Mouse (Mus musculus) 3T3-L1 (cell line): ENCODE data around the gene Tnrc18.

Experiments
- DNase-seq: peaks from one replicate; pipeline ENCODE4 v3.0.0-alpha.2; 2015; ENCODE audit warnings: low read depth, low spot score

Gene Tnrc18

DNA sequence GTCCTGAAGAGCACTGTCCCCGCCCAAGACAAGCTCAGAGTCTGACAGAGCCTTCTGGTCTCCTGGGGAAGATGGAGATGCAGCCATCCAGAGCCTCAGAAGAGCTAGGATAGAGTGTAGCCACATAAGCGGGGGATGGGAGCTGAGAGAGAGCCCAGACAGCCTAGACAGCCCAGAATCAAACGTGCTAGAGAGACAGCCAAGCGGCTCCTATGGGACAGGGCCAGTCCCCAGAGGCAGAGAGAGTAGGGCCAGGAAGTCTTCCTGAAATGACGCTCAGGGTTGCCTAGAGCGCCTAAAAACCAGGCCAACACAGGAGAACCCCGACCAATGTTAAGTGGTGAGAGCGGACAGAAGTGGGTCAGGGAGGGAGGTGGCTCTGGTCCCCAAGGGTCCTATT, 39.3 kb downstream of the Tnrc18 start:
- no peak for DNase-seq

DNA sequence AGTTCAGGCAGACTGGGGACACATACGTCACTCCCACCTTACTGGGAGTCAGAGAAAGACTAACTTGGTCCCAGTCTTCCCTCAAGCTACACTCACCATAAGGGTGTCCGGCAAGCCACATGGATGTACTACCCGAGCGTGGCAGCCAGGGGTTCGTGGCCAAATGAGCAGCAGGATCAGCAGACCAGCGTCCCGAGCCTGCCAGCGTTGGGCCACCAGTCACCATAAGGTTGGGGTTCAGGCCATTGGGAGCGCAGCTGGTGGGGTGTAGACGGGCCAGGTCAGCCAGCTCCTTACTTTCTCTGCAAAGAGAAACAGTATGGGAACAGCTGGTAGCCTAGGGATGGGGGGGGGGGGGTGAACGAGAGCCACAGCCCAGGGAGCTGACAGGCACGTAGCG, 41.4 kb downstream of the Tnrc18 start:
- no peak for DNase-seq

DNA sequence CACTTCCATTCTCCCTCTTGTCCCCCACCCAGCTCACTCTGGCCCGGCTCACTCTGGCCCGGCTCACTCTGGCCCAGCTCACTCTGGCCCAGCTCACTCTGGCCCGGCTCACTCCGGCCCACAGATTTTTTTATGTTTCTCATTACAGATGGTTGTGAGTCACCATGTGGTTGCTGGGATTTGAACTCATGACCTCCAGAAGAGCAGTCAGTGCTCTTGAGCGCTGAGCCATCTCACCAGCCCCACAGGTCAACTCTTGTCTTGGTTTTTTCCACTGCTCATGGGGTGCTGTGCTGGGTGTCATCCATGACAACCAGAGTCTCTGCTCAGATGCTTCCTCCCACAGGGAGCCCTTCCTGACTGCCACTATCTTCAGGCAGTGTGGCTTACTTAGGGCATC, 42.7 kb downstream of the Tnrc18 start:
- peak; percentile 86 for DNase-seq

DNA sequence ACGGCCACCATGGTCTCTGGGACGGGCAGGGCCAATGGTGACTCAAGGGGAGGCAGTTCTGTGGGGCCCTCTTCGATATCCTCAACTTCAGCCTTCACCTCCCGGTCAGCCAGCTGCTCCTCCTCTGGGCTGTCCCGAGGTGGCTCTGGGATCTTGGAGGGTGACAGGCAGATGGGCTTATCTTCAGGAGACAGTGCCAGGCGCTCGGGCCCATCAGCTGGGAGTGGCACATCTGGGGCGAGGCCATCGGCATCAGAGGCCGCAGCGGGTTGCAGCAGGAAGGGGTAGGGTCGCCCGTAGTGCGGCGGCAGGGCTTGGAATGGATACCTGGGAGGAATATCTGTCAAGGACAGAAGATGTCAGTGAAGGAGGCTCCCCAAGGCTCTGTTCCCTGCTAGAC, 45.5 kb downstream of the Tnrc18 start:
- no peak for DNase-seq

DNA sequence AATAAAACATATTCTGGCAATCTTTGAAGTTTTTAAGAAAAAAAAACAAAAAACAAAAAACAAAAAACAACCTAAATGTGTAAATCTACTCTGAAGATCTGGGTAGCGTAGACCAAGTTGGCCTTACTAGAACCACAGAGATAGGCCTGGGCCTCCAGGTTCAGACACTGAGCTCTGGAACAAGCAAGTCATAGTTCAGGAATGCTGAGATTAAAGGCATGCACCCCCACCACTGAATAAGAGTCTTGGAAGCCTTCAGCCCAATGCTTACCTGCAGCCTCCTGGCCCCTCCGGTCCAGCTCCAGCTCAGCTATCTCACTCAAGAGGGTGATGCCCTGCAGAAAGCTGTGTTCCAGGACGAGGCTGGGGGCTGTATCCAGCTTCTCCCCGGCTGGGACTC, 46.4 kb downstream of the Tnrc18 start:
- peak; percentile 58 for DNase-seq

DNA sequence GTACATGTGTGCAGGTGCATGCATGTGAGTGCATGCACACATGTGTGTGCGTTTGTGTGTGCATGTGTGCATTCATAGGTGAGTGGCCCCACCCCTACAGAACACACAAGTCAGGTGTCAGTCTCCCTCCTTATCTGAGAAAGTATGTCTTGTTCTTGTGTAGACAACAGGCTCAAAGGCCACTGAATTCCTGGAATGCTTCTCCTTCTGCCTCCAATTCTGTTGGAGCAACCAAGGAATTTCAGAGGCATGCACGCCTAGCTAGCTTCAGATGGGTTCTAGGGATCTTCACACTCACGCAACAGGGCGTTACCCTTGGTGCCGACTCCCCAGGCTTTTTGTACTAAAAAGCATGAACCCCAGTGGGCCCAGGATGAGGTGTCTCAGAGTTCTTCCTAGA, 47.8 kb downstream of the Tnrc18 start:
- peak; percentile 38 for DNase-seq

DNA sequence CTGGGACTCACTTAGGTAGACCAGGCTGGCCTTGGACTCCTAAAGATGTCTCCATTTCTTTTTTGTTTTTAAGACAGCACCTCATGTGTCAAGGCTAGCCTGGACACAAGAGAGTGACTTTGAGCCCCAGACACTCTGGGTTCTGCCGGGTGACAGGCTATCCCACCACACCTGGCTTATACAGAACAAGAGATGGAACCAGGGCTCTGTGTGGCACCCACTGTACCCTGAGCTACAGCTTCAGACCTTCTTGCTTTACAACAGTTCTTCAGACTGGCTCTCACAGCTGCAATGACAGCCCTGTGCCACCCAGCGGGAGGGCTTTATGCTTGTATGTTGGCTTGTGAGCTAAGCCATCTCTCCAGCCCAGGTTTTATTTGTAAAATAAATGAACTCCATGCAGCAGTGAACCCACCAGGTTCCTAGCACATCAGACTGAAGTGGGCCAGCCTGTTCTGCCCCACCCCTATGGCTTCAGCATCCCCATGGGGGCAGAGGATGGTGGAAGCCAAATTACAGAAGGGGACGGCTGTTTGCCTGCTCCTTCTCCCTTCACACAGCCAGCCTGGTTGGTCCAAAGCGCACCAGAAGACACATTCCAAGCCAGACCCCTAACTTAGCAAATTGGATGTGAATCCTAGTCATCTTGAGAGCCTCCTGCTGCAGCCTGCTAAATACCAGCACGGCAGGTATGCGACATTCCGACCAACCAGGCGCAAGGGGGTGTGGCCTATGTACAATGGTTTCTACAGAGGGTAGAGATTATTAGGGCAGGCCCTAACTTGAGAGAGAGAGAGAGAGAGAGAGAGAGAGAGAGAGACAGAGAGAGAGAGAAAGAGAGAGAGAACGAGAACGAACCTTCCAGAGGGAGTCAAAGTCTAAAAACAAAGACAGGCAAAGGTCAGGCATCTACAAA, 48.9 kb downstream of the Tnrc18 start:
- DNase-seq = no peak

DNA sequence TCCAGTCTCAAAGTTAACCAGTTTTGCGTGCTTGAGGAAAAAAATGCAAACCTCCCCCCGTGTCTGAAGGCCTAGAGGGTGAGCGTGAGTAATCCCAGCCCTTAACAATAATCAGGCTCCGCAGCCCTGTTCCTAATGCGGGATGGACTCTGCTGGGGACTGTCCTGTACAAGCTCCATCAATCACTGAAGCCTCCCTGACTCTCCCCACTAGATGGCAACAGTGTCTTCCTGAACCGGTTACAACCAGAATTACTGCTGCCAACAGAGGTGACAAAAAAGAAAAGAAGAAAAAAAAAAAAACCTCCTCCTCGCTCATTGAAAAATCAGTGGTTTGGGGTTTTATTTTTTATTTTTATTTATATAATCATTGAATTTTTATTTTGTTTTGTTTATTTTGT, 49.5 kb downstream of the Tnrc18 start:
- DNase-seq = peak; percentile 91

DNA sequence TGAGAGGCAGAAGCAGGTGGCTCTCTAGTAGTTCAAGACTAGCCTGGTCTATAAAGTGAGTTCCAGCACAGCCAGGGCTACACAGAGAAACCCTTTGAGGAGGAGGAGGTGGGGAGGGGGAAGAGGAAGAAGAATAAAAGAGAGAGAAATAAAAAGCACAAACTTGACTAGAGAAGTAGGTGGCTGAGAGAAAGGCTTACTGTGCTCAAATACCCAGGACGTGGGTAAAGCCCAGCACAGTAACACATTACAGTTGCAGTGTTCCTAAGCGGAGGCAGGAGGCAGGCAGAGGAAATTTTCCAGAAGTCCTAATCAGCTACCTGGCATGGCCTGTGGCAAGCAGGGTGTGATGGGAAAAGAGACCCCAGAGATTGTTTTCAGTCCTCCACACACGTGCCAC, 50.8 kb downstream of the Tnrc18 start:
- no peak for DNase-seq

DNA sequence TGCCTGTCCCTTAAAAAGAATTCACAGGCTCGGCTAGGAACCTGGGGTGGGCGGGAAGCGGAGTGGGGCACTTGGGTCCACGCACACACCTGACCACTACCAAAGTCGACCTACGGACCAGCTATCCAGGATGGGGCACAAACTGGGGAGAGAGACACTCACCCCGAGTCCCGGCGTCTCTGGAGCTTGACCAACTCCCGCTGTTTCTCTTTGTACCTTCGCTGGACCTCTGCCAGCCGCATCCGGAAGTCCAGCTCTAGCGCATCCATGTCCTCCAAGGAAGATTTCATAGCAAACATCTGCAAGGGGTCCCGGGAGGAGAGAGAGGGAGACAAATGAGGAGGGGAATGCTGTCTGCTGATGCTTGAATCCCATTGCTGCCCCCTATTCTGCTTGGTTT, 52.6 kb downstream of the Tnrc18 start:
- no peak for DNase-seq

DNA sequence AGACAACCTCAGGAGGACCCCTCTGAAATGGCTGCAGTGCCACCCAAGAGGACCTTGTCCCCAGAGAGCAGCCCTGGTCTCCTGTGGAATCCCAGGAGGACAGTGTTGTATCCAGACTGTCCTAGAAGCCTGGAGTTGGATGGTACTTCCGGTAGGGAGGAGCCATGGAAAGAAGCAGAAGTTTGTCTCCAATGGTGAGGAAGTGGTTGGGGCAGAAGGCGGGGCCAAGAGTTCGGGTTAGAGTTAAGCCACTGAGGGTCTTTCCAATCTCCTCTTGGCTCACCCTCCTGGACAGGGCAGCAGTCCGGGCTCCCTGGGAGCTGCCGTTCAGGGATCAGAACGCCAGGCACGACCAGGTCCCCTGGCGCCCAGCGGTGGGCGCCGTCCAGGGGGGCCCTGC, 53.2 kb downstream of the Tnrc18 start:
- no peak for DNase-seq

DNA sequence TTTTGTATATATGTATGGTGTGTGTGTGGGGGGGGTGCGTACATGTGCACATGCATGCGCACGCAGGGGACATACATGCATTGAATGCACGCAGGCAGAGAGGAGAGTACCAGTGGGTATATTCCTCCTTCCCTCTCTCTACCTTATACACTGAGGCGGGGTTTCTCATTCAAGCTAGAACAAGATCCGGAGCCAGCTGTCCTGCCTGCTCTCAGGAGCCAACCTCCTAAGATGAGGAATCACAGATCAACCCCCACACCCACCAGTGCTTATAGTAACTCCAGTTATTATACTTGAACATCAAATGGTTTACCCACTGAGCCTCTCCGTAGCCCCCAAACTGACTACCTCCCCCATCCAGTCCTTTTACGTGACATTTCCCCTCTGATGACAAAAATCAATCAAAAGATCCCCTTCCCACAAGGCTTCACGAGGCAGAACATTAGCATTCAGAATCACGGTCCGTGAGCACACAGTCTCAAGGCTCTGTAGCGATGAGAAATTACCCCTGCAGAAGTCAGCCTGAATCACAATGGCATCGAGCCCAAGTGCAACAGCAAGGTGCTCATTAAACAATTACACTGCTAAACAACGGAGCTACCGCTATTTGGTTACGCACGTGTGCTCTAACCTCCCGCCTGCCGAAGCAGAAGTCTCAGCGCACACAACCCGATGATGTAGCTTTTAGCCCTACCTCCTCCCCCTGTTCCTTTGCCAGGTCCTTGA, 55.2 kb downstream of the Tnrc18 start:
- DNase-seq = no peak

DNA sequence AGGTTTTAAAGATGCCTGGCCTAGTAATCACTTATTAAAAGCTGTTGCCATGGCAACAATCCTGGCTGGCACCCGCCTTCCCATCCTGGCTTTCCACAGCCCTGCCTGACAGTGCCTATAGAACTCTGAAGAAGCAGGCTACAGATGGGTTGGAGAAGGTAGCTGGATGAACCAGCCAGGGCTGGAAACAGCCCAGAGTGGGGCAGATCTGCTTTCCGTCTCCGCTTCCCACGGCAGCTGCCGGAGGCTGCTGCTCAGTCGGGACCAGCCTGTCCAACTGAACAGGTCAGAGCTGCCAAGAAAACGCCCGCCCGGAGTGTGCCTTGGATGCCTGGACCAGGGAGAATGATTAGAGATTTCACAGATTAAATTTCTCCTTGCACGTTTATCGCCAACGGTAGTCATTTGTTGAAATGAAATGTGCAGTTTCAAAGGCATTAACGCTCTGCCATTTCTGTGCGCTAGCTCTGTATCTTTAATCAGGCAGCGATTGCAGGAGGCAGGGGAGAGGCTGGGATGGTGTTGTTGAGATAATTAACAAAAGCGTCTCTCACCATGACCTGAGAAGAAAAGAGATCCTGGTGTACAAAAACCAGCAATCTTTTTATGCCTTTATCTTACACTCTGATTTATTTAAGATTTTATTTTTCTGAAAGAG, 56.0 kb downstream of the Tnrc18 start:
- no peak for DNase-seq

DNA sequence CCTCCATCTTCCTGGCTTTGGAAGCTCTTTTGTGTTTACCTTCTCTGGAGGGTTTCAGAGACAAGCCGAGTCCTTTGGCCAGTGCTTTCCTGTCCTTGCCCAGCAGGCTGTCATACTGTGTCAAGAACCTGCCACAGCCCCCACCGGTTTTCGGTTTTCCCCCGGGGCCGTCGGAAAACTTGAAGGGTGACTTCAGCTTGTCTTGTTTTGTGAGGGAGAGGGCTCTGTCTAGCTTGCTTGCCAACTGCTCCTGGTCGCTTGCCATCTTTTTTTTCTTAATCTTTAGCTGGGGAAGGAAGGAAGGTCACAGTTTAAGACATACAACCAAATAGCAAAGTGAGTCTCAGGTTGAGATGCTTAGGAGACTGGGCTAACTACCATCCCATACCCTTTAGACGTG, 57.7 kb downstream of the Tnrc18 start:
- no peak for DNase-seq

DNA sequence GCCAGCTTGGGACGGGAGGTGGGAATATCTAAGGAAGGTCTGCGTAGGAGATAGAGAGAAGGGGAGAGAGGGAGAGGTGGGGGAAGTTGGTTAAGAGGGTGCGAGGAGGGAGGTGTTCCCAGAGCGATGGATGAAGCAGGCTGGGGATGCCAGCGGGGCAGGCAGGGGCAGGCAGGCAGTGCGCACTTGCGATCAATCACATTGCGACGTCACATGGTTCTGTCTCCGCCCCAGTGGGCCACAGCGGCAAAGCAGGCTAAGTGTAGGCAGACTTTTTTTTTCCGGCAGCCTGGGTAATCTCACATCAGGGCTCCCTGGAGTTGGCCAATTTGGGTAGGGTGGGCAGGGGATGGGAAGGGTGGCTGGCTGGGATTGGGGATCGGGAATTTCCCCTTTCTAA, 65.2 kb downstream of the Tnrc18 start:
- DNase-seq = no peak

DNA sequence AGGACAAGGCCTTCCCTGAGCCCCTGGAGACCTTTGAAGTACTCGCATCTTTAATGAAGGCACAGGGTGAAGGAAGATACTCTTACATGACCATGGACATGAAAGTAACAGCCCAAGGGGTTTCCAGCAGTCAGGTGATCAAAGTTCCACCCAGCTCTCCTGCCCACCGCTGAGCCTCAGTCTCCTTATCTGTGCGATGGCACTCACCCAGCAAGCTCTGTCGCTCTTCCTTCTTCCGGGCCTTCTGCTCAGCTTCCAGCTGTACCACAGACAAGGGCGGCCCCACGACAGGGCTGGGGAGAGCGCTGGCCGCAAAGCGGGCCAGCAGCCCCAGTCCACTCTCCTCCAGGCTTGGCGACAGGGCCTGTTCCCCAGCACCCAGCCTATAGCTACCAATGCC, 67.3 kb downstream of the Tnrc18 start:
- DNase-seq = no peak

DNA sequence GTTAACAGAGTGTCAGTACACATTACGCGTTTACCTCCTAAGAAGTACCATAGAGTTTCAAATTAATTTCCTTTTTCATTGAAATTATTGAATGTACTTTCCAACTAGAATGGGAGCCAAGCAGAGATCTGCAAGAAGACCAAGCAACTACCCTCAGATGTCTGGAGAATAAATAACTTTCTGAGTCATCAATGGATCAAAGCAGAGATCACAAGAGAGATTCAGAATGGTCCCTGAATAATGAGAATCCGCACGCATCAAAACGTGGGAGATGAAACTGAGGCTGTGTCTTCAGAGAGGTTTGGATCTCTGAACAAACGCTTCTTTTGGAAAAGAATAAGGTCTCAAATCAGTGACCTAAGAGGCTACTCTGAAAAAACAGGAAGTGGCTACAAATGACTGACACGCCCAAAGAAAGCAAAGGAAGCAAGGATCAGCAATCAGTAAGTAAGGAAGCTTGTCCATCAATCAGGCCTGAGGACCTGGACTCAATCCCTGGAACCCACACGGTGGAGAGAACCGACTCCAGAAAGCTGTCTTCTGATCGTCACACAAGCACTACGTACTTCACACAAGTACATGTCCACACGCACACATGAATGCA, 70.3 kb downstream of the Tnrc18 start:
- DNase-seq = no peak

DNA sequence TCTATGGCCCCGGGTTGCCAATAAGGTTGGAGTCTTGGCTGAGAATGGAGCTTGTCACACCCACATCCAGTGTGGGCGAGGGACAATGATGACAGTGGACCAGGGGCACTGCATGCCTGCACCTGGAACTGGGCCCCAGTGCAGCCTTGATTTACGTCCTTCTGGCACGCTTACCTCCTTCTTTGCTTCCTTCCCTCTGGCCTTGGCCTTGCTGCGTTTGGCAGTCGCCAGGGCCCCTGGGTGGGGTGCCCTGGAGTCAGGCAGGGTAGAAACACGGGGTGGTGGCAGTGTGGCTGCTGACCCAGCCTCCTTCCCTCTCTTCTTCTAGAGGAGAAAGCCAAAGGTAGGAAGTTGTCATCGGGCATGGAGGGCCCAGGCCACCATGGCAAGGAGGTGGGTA, 77.5 kb downstream of the Tnrc18 start:
- no peak for DNase-seq

DNA sequence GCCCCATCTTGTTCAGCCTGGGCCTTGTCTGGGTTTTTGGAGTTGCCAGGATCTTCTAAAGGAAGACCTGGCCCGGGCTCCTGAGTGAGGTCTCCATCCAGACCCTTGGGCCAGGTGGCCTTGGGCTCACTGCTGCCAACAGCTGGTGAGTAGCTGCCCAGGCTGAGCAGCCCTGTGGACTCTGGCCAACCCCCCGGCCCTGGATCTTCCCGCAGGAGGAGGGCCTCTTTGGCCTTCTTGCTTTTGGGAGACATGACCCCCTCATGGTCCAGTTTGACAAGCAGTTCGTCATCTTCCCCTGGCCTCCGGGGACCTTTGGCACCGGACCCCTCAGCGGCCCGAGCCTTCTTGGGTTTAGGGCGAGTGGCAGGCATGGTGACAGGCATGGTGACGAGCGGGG, 85.5 kb downstream of the Tnrc18 start:
- no peak for DNase-seq

DNA sequence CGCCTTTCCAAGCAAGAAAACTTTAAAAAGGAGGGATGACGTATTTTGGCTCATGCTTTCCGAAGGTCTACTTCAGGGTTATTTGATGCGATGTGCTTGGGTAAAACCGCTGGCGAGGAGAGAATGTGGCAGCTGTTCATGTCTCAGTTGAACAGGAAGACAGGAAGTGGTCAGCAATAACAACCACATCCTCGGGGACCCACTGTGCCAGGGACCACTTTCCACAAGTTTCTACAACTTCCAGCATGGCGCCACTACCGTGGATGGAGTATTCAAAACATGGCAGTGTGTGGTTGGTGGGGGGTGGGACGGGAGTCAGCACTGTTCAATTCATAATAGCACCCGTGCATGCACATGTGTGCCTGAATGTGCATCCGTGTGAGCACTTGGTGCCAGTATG, 87.2 kb downstream of the Tnrc18 start:
- no peak for DNase-seq

DNA sequence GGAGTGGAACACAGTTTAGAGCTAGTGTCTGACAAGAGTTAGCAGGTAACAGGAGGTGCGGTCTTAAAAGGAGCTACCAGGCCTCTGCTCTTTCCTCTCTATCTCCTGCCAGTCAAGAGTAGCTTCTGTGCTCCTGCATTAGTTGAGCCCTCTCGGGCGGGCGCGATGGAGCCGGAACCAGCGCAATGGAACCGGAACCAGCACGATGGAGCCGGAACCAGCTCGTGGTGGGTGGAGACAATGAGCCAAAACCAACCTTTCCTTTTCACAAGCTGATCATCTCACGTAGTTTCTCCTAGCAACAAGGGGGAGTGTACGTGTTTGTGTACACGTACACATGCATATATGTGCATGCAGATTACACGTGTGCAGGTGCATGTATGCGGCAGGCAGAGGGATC, 89.2 kb downstream of the Tnrc18 start:
- no peak for DNase-seq

DNA sequence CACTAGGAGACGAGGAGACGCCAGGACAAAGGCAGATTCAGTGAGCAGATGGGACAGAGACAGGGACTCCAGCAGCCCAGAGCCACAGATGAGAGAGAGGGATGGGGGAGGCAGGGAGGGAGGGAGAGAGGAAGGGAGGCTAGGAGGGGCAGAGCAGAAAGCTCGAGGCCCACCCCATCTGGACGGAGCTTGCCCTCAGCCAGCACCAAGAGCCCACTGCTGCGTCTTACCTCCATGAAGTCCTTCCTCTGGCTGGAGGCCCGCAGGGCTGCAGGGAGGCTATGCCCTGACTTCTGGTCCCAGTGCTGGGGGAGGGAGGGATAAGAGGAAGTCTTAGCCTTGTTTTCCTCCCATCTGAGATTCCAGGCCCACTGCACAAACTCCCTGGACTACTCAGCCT, 90.7 kb downstream of the Tnrc18 start:
- DNase-seq = no peak
